Mouse (Mus musculus) MEL (cell line): ENCODE measurements around the gene Vmn2r89. TPM values are rescaled to one million over a fixed set of nuclear protein-coding genes. Genes with fewer than 3 reads are reported as not detected.
"Not testable (repeated sequence)": the region's sequence is repeated elsewhere in the genome, so short reads cannot be mapped to it uniquely, and the experiment has no call there.

ENCODE experiments used
- DNase-seq: peaks from one replicate; pipeline ENCODE4 v3.0.0; 2011; ENCODE audit warnings: low read depth, low spot score
- H3K27ac ChIP-seq: 2 replicates; pipeline ENCODE4 v1.5.1; 2012; ENCODE audit warnings: low read depth, mild to moderate bottlenecking, control low read depth, low read length, moderate library complexity; ENCODE audit not compliant: control insufficient read depth
- H3K27me3 ChIP-seq, 2 experiments: fragments of 150-350 bp in 1 of 2; sonication (generic) in 1 of 2; 2 replicates each; pipeline ENCODE4 v1.6.1; 2012; ENCODE audit warnings: low read length in 2 of 2, mild to moderate bottlenecking in 2 of 2, improper control_type of control experiment in 1 of 2, moderate library complexity in 1 of 2; ENCODE audit not compliant: insufficient read depth in 2 of 2, control insufficient read depth in 1 of 2
- H3K36me3 ChIP-seq, 2 experiments: 2 replicates each; pipeline ENCODE4 v1.6.1; 2012 to 2014; ENCODE audit warnings: low read length in 2 of 2, improper control_type of control experiment in 1 of 2, inconsistent platforms in 1 of 2, mild to moderate bottlenecking in 1 of 2; ENCODE audit not compliant: insufficient read depth in 2 of 2, control insufficient read depth in 1 of 2
- H3K4me1 ChIP-seq, 2 experiments: fragments of 150-350 bp in 1 of 2; sonication (generic) in 1 of 2; 2 replicates each; pipeline ENCODE4 v1.6.1; 2012; ENCODE audit warnings: low read length in 2 of 2, improper control_type of control experiment in 1 of 2, mild to moderate bottlenecking in 1 of 2; ENCODE audit not compliant: insufficient read depth in 2 of 2, control insufficient read depth in 1 of 2
- H3K4me3 ChIP-seq, 2 experiments: fragments of 150-350 bp in 1 of 2; sonication (generic) in 1 of 2; 2 replicates each; pipeline ENCODE4 v1.5.1; 2012; ENCODE audit warnings: low read depth in 2 of 2, low read length in 2 of 2, mild to moderate bottlenecking in 2 of 2, moderate library complexity in 2 of 2, control low read depth in 1 of 2, improper control_type of control experiment in 1 of 2; ENCODE audit not compliant: control insufficient read depth in 1 of 2, insufficient read depth in 1 of 2
- H3K79me2 ChIP-seq: 2 replicates; pipeline ENCODE4 v1.6.1; 2012; ENCODE audit warnings: mild to moderate bottlenecking, low read length, moderate library complexity; ENCODE audit not compliant: control insufficient read depth, poor library complexity, insufficient read depth
- H3K9ac ChIP-seq: 2 replicates; pipeline ENCODE4 v1.6.1; 2012; ENCODE audit warnings: low read depth, mild to moderate bottlenecking, control low read depth, low read length, moderate library complexity; ENCODE audit not compliant: control insufficient read depth, poor library complexity, severe bottlenecking
- H3K9me3 ChIP-seq: fragments of 150-350 bp; sonication (generic); replicated peaks from 2 replicates; pipeline ENCODE4 v1.6.1; 2012; ENCODE audit warnings: mild to moderate bottlenecking, low read length, improper control_type of control experiment, moderate library complexity; ENCODE audit not compliant: insufficient read depth
- EP300 ChIP-seq, 2 experiments: IDR thresholded peaks; 2 replicates each; pipeline ENCODE4 v1.6.1; 2011; ENCODE audit warnings: improper control_type of control experiment in 2 of 2, low read length in 2 of 2, low read depth in 1 of 2, mild to moderate bottlenecking in 1 of 2
- ETS1 ChIP-seq: IDR thresholded peaks from 2 replicates; pipeline ENCODE4 v1.6.1; 2012; ENCODE audit warnings: low read depth, mild to moderate bottlenecking, inconsistent platforms, low read length, improper control_type of control experiment, moderate library complexity
- GABPA ChIP-seq: IDR thresholded peaks from 2 replicates; pipeline ENCODE4 v1.6.1; 2012; ENCODE audit warnings: low read depth, mild to moderate bottlenecking, inconsistent platforms, low read length, improper control_type of control experiment, moderate library complexity
- HCFC1 ChIP-seq: IDR thresholded peaks from 2 replicates; pipeline ENCODE4 v1.6.1; 2012; ENCODE audit warnings: low read depth, mild to moderate bottlenecking, inconsistent platforms, low read length, improper control_type of control experiment, moderate library complexity
- JUND ChIP-seq: IDR thresholded peaks from 2 replicates; pipeline ENCODE4 v1.6.1; 2011; ENCODE audit warnings: low read depth, mild to moderate bottlenecking, improper control_type of control experiment, low read length
- MAFK ChIP-seq: IDR thresholded peaks from 2 replicates; pipeline ENCODE4 v1.6.1; 2011; ENCODE audit warnings: low read depth, mild to moderate bottlenecking, low read length, improper control_type of control experiment, borderline replicate concordance
- MYB ChIP-seq: IDR thresholded peaks from 2 replicates; pipeline ENCODE4 v1.6.1; 2011; ENCODE audit warnings: mild to moderate bottlenecking, low read depth, low read length, improper control_type of control experiment
- RAD21 ChIP-seq: IDR thresholded peaks from 2 replicates; pipeline ENCODE4 v1.6.1; 2011; ENCODE audit warnings: mild to moderate bottlenecking, low read depth, low read length, improper control_type of control experiment
- SIN3A ChIP-seq: IDR thresholded peaks from 2 replicates; pipeline ENCODE4 v1.6.1; 2012; ENCODE audit warnings: low read length, improper control_type of control experiment, inconsistent platforms
- TAL1 ChIP-seq: IDR thresholded peaks from 2 replicates; pipeline ENCODE4 v1.6.1; 2012; ENCODE audit warnings: mild to moderate bottlenecking, inconsistent platforms, low read length, moderate library complexity, mixed read lengths
- TBP ChIP-seq: IDR thresholded peaks from 2 replicates; pipeline ENCODE4 v1.8.0; 2011; ENCODE audit warnings: low read depth, low read length, improper control_type of control experiment
- TCF12 ChIP-seq: IDR thresholded peaks from 2 replicates; pipeline ENCODE4 v1.6.1; 2014; ENCODE audit warnings: low read depth, mild to moderate bottlenecking, inconsistent platforms, low read length, improper control_type of control experiment, moderate library complexity
- UBTF ChIP-seq: IDR thresholded peaks from 2 replicates; pipeline ENCODE4 v1.6.1; 2012; ENCODE audit warnings: low read depth, mild to moderate bottlenecking, inconsistent platforms, low read length, improper control_type of control experiment, moderate library complexity, borderline replicate concordance; ENCODE audit not compliant: insufficient read depth
- polyA plus RNA-seq, 2 experiments: library from polyadenylated mRNA; stranded (reverse) in 1 of 2; unstranded in 1 of 2; fragments of >175 nt in 1 of 2; fragments of >200 nt in 1 of 2; gene quantifications; 2 replicates each; pipeline versions ENCODE4 v1.2.1 to v1.2.4; 2012; ENCODE audit warnings: low replicate concordance in 2 of 2, low read depth in 1 of 2; ENCODE audit not compliant: insufficient read length in 2 of 2, insufficient read depth in 1 of 2, missing spikeins in 1 of 2
- total RNA-seq: library from RNA; depleted of rRNA; stranded (reverse); fragments of 300-350 nt; gene quantifications from 2 replicates; pipeline ENCODE4 v1.2.3, GENCODE M21; 2012; rRNA removed

Vmn2r89 gene
- total RNA-seq (not detected in 2 replicates), polyA plus RNA-seq (not detected)

DNA sequence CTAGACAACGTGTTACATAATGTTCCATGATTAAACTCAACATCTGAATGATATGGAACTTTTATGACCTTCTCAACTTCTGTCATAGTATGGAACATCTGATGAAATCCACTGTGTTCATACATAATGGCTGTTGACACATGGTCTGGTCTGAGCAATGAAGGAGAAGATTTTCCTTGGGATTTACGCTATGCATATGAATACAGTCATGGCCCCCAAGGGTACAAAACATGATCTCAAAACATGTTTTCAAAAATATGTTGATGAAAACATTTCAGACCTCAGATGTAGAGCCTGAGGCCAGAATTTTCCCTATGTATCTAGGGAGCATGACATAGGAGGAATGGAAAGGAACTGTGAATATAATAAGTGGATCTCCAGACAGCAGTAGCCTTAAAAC, at the start of gene Vmn2r89:
Vmn2r89 (plus strand) TSS at position 301 of the 400 bp plus-strand sequence.
- H3K9ac ChIP-seq, H3K9me3 ChIP-seq, H3K27ac ChIP-seq, H3K4me1 ChIP-seq, DNase-seq, H3K79me2 ChIP-seq, H3K27me3 ChIP-seq, H3K36me3 ChIP-seq, H3K4me3 ChIP-seq: not testable (repeated sequence)

DNA sequence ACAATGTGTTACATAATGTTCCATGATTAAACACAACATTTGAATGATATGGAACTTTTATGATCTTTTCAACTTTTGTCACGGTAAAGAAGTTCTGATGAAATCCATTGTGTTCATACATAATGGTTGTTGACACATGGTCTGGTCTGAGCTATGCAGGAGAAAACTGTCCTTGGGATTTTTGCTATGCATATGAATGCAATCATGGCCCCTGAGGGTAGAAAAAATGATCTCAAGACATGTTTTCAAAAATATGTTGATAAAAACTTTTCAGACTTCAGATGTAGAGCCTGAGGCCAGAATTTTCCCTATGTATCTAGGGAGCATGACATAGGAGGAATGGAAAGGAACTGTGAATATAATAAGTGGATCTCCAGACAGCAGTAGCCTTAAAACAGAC, 41.1 kb upstream of the Vmn2r89 start, which contains the start of gene Vmn2r88:
Vmn2r88 (plus strand) TSS at position 301 of the 400 bp plus-strand sequence.
- Histone ChIP-seq H3K27me3 (no peaks in the 10 kb centered on the region), H3K9me3 (no peaks in the 10 kb centered on the region), H3K36me3 (no peaks in the 10 kb centered on the region), H3K4me1 (no peaks in the 10 kb centered on the region), H3K9ac (no peak within 1 kb of the TSS), H3K79me2 (no peaks in the 10 kb centered on the region), H3K4me3 (no peak within 1 kb of the TSS), H3K27ac (no peak within 1 kb of the TSS)
- DNase-seq: no peak
- no peak for TF ChIP-seq HCFC1
- TF ChIP-seq JUND: no peak
- no peak for TF ChIP-seq ETS1

DNA sequence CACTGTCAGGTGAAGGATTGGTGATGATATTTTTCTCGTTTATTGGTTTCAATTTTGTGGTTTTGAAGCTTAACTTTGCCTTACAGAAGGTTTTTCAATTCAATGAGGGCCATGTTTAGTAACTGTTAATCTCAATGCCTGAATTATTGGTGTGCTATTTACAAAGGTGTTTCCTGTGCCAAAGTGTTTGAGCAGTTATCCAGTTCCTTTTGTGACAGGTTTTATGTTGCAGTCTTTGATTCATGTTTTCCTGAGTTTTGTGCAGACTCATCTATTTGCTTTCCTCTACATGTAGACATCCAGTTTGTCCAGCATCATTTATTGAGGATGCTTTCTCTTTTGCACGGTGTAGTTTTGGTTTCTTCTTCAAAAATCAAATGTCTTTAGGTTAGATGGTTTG, 27.8 kb upstream of the Vmn2r89 start:
- Histone ChIP-seq H3K36me3 (no peaks in the 10 kb centered on the region), H3K4me3 (no peak overlapping the region), H3K4me1 (no peaks in the 10 kb centered on the region), H3K9ac (no peak overlapping the region), H3K79me2 (no peaks in the 10 kb centered on the region), H3K27me3 (no peaks in the 10 kb centered on the region), H3K9me3 (no peaks in the 10 kb centered on the region), H3K27ac (no peak overlapping the region)
- DNase-seq: no peak
- no peak for TF ChIP-seq UBTF
- no peak for TF ChIP-seq ETS1
- no peak for TF ChIP-seq MAFK
- TF ChIP-seq TCF12: no peak
- no peak for TF ChIP-seq GABPA
- TF ChIP-seq TBP: no peak
- no peak for TF ChIP-seq EP300 (IDR thresholded peaks at IDR 0.05; ENCODE audit: low read depth in 1 of 2, low read length in 2 of 2)
- TF ChIP-seq TAL1: no peak
- TF ChIP-seq SIN3A: no peak
- TF ChIP-seq RAD21: no peak
- TF ChIP-seq MYB: no peak

DNA sequence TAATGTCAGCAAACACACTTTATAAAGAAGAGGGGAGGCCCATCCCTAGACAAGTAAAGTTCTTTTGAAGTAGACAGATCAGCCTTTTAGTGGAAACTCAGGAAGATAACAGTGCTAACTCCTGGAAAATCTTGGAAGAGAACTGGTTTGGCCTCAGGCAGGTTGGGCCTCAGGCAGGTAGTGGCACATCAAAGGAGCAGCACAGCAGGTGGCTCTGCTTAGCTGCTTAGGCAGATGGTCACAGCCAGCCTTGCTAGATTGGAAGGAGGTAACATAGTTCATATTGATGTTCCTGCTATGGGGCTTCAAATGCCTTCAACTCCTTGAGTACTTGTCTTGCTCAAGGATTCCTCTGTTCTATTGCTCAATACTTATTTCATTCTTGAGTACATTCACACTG, 21.5 kb upstream of the Vmn2r89 start:
- H3K36me3 ChIP-seq, DNase-seq, H3K79me2 ChIP-seq, H3K27me3 ChIP-seq, H3K27ac ChIP-seq, H3K9ac ChIP-seq, H3K4me3 ChIP-seq, H3K4me1 ChIP-seq, H3K9me3 ChIP-seq: not testable (repeated sequence)
